ENCODE assay signal across 24 mouse cellular contexts in the genomic region with DNA sequence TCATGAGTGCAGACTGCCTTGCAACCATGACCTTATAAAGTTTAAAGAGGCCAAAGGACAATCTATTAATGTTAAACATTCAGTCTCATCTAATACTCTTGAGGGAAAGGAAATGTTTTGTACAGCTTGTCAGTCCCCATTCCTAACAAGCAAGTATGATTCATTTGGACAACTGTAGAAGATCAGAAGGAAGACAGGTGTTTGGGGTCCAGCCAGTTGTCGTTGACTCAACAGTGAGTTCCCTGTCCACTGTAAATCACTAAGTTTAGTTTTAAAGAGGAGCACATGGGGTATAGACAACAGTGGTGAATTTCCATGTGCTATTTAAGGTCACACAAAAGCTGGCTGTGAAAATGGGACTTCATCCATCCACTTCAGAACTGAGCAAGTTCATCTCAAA. TPM values are rescaled to one million over a fixed set of nuclear protein-coding genes. Genes with fewer than 3 reads are reported as not detected.
DNase-seq lines count a peak whose midpoint lies in the region; ATAC-seq lines count a peak whose summit lies in the region.
"Had no signal": no experiment of that assay in that cellular context is flagged by ENCODE, and none has a peak within 500 bp of the region (broad histone marks: within the 10 kb centered on the region; RNA-seq: fewer than 3 reads in every experiment).

No protein-coding gene starts in this region.

- no peak overlapping the region for H3K4me2 ChIP-seq in embryonic facial prominence, embryonic 14.5 days (ENCODE audit: low read depth, low read length)
- no peak overlapping the region for H3K4me2 ChIP-seq in heart, embryonic 12.5 days
- H3K4me2 ChIP-seq: embryonic facial prominence, embryonic 12.5 days; embryonic facial prominence, embryonic 15.5 days; forebrain, embryonic 12.5 days had no signal

- H3K9ac ChIP-seq in embryonic facial prominence, embryonic 14.5 days (ENCODE audit: low read depth, low read length), result no peak overlapping the region
- no peak overlapping the region for H3K9ac ChIP-seq in heart, embryonic 12.5 days
- H3K9ac ChIP-seq: embryonic facial prominence, embryonic 12.5 days; embryonic facial prominence, embryonic 15.5 days; forebrain, embryonic 12.5 days had no signal

- no peaks in the 10 kb centered on the region for H3K9me3 ChIP-seq in embryonic facial prominence, embryonic 14.5 days (ENCODE audit: control insufficient read depth, low read length)
- no peaks in the 10 kb centered on the region for H3K9me3 ChIP-seq in embryonic facial prominence, embryonic 10.5 days
- H3K9me3 ChIP-seq in heart, embryonic 12.5 days (replicated peaks), result no peaks in the 10 kb centered on the region
- H3K9me3 ChIP-seq: embryonic facial prominence, embryonic 12.5 days; embryonic facial prominence, embryonic 15.5 days; forebrain, embryonic 10.5 days; forebrain, embryonic 12.5 days had no signal

- no peaks in the 10 kb centered on the region for H3K36me3 ChIP-seq in embryonic facial prominence, embryonic 14.5 days (ENCODE audit: control insufficient read depth, insufficient read depth, low read length)
- H3K36me3 ChIP-seq in embryonic facial prominence, embryonic 10.5 days (replicated peaks), result no peaks in the 10 kb centered on the region
- no peaks in the 10 kb centered on the region for H3K36me3 ChIP-seq in heart, embryonic 12.5 days
- H3K36me3 ChIP-seq: embryonic facial prominence, embryonic 12.5 days; embryonic facial prominence, embryonic 15.5 days; forebrain, embryonic 12.5 days had no signal

- ATAC-seq in embryonic facial prominence, embryonic 14.5 days (ENCODE audit: low read depth), result no peak
- no peak for ATAC-seq in heart, embryonic 12.5 days (ENCODE audit: insufficient number of reproducible peaks, low FRiP score)
- ATAC-seq: forebrain, embryonic 14.5 days; forebrain, embryonic 16.5 days had no signal

- no peak overlapping the region for H3K27ac ChIP-seq in embryonic facial prominence, embryonic 14.5 days (replicated peaks; ENCODE audit: low read depth, low read length)
- no peak overlapping the region for H3K27ac ChIP-seq in embryonic facial prominence, embryonic 10.5 days (replicated peaks)
- no peak overlapping the region for H3K27ac ChIP-seq in heart, embryonic 12.5 days (ENCODE audit: poor library complexity, severe bottlenecking)
- H3K27ac ChIP-seq: embryonic facial prominence, embryonic 12.5 days; embryonic facial prominence, embryonic 15.5 days; forebrain, embryonic 10.5 days; forebrain, embryonic 12.5 days had no signal

- DNase-seq in embryonic facial prominence, embryonic 14.5 days (ENCODE audit: low spot score), result peak; percentile 16
- DNase-seq in embryonic facial prominence, embryonic 10.5 days (ENCODE audit: low spot score), result no peak
- DNase-seq in gastrocnemius, postnatal 14 days, result peak; percentile 16
- no peak for DNase-seq in gastrocnemius, postnatal 36 days
- DNase-seq in heart, adult 8-10 months (ENCODE audit: low spot score), result peak; percentile 18
- no peak for DNase-seq in adrenal gland, adult 2 months
- DNase-seq: adrenal gland, postnatal 10 days; adrenal gland, postnatal 25 days; B cell, adult 2 months; cerebellum, adult 11 months; cerebellum, adult 18-20 months; cerebellum, adult 8-10 months; cerebellum, adult 9-11 months; cerebellum, postnatal 14 days; cerebellum, postnatal 36 days; embryo, embryonic 11 days had no signal

- WGBS in embryonic facial prominence, embryonic 14.5 days, result 64% methylated on average over 1 of the region's 1 CpGs
- WGBS in embryonic facial prominence, embryonic 10.5 days, result 79% methylated on average over 1 of the region's 1 CpGs
- 83% methylated on average over 1 of the region's 1 CpGs for WGBS in heart, embryonic 12.5 days

- peaks cover 11% of the 10 kb centered on the region for H3K4me1 ChIP-seq in embryonic facial prominence, embryonic 14.5 days (ENCODE audit: control insufficient read depth, insufficient read depth, low read length)
- H3K4me1 ChIP-seq in embryonic facial prominence, embryonic 10.5 days, result peaks cover 12% of the 10 kb centered on the region
- peaks cover under 1% of the 10 kb centered on the region; the same call in 1 of the 2 replicates for H3K4me1 ChIP-seq in heart, embryonic 12.5 days (replicated peaks)

- intact Hi-C loops in gastrocnemius, postnatal 14 days (cut with DNase I; ENCODE audit: low total_unique reads), result no loop called here
- intact Hi-C loops in gastrocnemius, postnatal 36 days (cut with DNase I), result no loop called here

- no peaks in the 10 kb centered on the region for H3K27me3 ChIP-seq in embryonic facial prominence, embryonic 14.5 days (replicated peaks; ENCODE audit: control insufficient read depth, insufficient read depth, low read length)
- no peaks in the 10 kb centered on the region for H3K27me3 ChIP-seq in embryonic facial prominence, embryonic 10.5 days (replicated peaks; ENCODE audit: low read depth, poor library complexity, severe bottlenecking)
- no peaks in the 10 kb centered on the region for H3K27me3 ChIP-seq in heart, embryonic 12.5 days (replicated peaks)
- H3K27me3 ChIP-seq: embryonic facial prominence, embryonic 12.5 days; embryonic facial prominence, embryonic 15.5 days had no signal

- H3K4me3 ChIP-seq in embryonic facial prominence, embryonic 14.5 days (ENCODE audit: low read depth, low read length), result no peak overlapping the region
- H3K4me3 ChIP-seq in embryonic facial prominence, embryonic 10.5 days, result no peak overlapping the region
- H3K4me3 ChIP-seq in heart, embryonic 12.5 days, result no peak overlapping the region
- H3K4me3 ChIP-seq: embryonic facial prominence, embryonic 12.5 days; embryonic facial prominence, embryonic 15.5 days; erythroblast, embryonic 14.5 days; forebrain, embryonic 10.5 days; forebrain, embryonic 12.5 days had no signal

RNA-seq across cellular contexts. Expression of gene Zfp322a, which starts 3.4 kb away (rescaled TPM):
- polyA plus RNA-seq in embryonic facial prominence, embryonic 14.5 days (2014; fragmentation: Nextera tagmentation; extraction: Ambion mirVana), result 40.2 and 44.9 TPM in 2 replicates
- polyA plus RNA-seq in embryonic facial prominence, embryonic 10.5 days (2016; fragmentation: Nextera tagmentation; extraction: Ambion mirVana), result 59.9 and 60.6 TPM in 2 replicates
- 10 to 100 TPM; 11.5 TPM for total RNA-seq in gastrocnemius, postnatal 14 days (2021)
- 10 to 100 TPM in 1 of 2 experiments, 1 to 10 TPM in 1; 8.4 to 11.1 TPM for total RNA-seq in gastrocnemius, postnatal 36 days (2021)
- 10 to 100 TPM; 12.3 to 15.4 (median 14.7) TPM for total RNA-seq in heart, adult 8-10 months (2022)
- 43.0 and 46.7 TPM in 2 replicates for polyA plus RNA-seq in heart, embryonic 12.5 days (2016; fragmentation: Nextera tagmentation; extraction: Ambion mirVana)
- total RNA-seq in adrenal gland, adult 2 months (2021), result 10 to 100 TPM; 16.3 to 20.7 TPM
- 0.40 and 0.53 TPM in 2 replicates for polyA plus RNA-seq in adrenal gland, adult 2 months (2012; rRNA removed)

RNA-seq across cellular contexts. Expression of gene Abt1, which starts 51.2 kb away (rescaled TPM):
- 10.3 and 11.6 TPM in 2 replicates for polyA plus RNA-seq in embryonic facial prominence, embryonic 14.5 days (2014; fragmentation: Nextera tagmentation; extraction: Ambion mirVana)
- 15.0 and 15.6 TPM in 2 replicates for polyA plus RNA-seq in embryonic facial prominence, embryonic 10.5 days (2016; fragmentation: Nextera tagmentation; extraction: Ambion mirVana)
- total RNA-seq in gastrocnemius, postnatal 14 days (2021), result 1 to 10 TPM; 4.5 to 4.7 TPM
- total RNA-seq in gastrocnemius, postnatal 36 days (2021), result 1 to 10 TPM; 3.2 to 3.3 TPM
- total RNA-seq in heart, adult 8-10 months (2022), result 1 to 10 TPM; 4.1 to 4.8 (median 4.7) TPM
- polyA plus RNA-seq in heart, embryonic 12.5 days (2016; fragmentation: Nextera tagmentation; extraction: Ambion mirVana), result 8.1 and 8.9 TPM in 2 replicates
- total RNA-seq in adrenal gland, adult 2 months (2021), result 1 to 10 TPM; 7.0 to 8.5 TPM
- 1.1 TPM in 2 replicates for polyA plus RNA-seq in adrenal gland, adult 2 months (2012; rRNA removed)

Comparison
In these comparisons a context has a peak if more than half of its experiments do, and no peak if none do; other contexts are left out.
1. DNase-seq: peak in embryonic facial prominence, embryonic 14.5 days (single experiment), gastrocnemius, postnatal 14 days (single experiment) and heart, adult 8-10 months (single experiment); none in embryonic facial prominence, embryonic 10.5 days (single experiment), gastrocnemius, postnatal 36 days (0 of 2) and adrenal gland, adult 2 months (single experiment).